Mouse (Mus musculus) frontal cortex, postnatal 10 days (tissue): ENCODE measurements around the gene Olfr1496.
"Not testable (repeated sequence)": the region's sequence is repeated elsewhere in the genome, so short reads cannot be mapped to it uniquely, and the experiment has no call there.

Experiments used
- DNase-seq, 2 experiments: peaks; one replicate each; pipeline ENCODE4 v3.0.0; 2022; ENCODE audit warnings: low spot score in 2 of 2, mixed read lengths in 1 of 2

The Olfr1496 gene

GRCm38 (mm10) chr19:13777578-13777977 lies at the start of gene Olfr1496:
Gene Olfr1496 (plus strand): TSS chr19:13777878.
- DNase-seq: no peak

DNA sequence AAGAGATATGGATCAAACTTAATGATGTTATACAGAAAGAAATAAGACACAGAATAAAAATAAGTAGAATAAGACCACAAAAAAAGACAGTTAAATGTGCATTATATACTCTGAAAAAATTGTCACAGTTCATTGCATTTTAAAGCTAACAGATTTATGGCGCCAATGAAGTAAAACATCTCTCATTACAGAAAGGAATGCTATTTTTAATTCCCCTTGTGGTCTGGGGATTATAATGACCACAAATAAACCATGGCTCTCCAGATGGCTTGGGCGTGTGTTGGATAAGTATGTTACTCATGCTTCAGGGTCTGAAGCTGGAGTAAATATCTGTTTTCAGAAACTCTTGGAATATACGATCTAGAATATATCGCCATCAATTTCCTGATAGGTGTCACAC lies 38.2 kb upstream of the Olfr1496 start, which contains the start of gene Olfr1494:
Gene Olfr1494 (plus strand): TSS at position 301 of the 400 bp plus-strand sequence.
- DNase-seq: no peak

GRCm38 (mm10) chr19:13749366-13749765 lies 28.3 kb upstream of the Olfr1496 start:
- DNase-seq: no peak

DNA sequence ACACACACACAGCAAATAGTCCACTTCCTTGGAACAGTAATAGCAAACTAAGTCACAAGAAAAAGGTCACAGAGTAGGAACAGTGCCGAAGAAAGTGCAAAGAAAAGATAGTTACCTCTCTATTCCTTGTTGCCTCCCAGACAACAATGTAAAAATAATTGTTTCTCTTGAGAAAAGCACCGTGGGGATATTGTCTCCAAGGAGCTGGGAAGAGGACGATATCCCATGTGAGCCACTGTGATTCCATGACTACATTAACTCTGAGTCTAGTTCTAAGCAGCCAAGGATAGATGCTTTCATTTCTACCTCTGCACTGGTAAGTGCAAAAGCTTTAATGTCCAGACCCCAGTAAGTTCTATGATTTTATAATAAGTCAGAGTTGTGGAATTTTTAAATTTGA lies 13.4 kb upstream of the Olfr1496 start, which contains the start of gene Olfr1495:
Gene Olfr1495 (plus strand): TSS at position 301 of the 400 bp plus-strand sequence.
- no peak for DNase-seq

GRCm38 (mm10) chr19:13768565-13769276 lies 9.0 kb upstream of the Olfr1496 start:
- no peak for DNase-seq

DNA sequence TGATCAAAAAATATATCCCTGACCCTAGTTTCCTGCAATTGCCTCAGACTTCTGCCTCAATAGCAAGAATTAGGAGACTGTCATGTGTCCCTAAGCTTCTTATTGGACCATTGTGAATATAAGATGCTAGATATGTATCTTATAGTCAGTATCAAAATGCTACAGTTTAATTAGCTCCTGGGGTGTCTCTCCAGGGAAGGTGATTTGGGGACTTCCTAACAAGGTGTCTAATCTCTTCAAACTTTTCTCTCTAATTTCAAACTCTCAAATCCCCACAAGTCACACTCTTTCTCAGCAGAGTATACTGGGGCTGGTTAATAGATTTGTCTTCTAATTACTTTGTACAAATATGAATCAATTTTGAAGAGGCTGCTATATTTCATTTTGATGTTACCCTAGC lies 20.4 kb downstream of the Olfr1496 start, which contains the start of gene Olfr1497:
Gene Olfr1497 (minus strand): TSS at position 101 of the 400 bp plus-strand sequence.
- DNase-seq: no peak

GRCm38 (mm10) chr19:13805486-13805885 lies 27.8 kb downstream of the Olfr1496 start:
- DNase-seq: not testable (repeated sequence)

DNA sequence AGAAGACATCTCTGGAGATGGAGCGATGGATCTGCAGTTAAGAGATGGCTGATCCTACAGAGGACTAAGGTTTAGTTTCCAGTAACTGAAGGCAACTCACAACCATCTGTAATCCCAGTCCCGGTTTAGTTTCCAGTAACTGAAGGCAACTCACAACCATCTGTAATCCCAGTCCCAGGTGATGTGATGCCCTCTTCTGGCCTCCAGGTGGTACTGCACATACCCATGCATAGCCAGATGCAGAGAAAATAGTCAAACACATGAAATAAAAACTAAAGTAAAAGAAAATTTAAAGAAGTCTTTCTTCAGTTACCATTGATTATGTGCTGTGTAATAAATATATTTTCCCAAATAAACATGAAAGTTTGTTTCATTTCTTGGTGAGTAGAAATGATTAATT lies 35.1 kb downstream of the Olfr1496 start:
- no peak for DNase-seq

DNA sequence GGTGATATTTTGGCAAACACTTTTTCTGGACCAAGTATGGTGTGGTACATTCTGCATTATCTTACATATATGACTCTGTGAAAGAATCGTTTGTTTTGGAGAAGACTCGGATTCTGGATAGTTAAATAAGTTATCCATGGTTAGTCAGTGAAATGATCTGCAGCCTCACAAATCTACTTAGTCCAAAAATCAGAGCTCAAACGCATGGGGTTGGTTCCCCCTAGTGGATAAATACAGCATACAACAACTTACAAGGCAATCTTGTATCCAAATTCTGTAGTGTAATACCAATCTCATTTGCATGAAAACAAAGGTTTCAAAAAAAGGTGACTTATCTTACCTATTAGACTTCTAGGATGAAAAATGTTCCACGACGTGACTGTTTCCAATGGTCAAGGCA lies 41.1 kb downstream of the Olfr1496 start:
- DNase-seq: no peak

- no peak for DNase-seq
Measured at GRCm38 (mm10) chr19:13819347-13819746, 41.7 kb downstream of the Olfr1496 start, which contains the start of gene Olfr1499. Gene Olfr1499 (minus strand): TSS chr19:13819447.

- DNase-seq: no peak
Measured at GRCm38 (mm10) chr19:13820847-13821246, 43.2 kb downstream of the Olfr1496 start.

GRCm38 (mm10) chr19:13828447-13828846 lies 50.8 kb downstream of the Olfr1496 start:
- no peak for DNase-seq

- DNase-seq: no peak
Measured at GRCm38 (mm10) chr19:13830388-13830787, 52.7 kb downstream of the Olfr1496 start, which contains the start of gene Olfr1500. Gene Olfr1500 (minus strand): TSS chr19:13830488.
